Mouse (Mus musculus): ENCODE measurements around the gene Dlgap5. TPM values are rescaled to one million over a fixed set of nuclear protein-coding genes. Genes with fewer than 3 reads are reported as not detected.
A peak's percentile ranks its signal among the peaks of the same experiment; 100 is the strongest.
"Not testable (repeated sequence)": the region's sequence is repeated elsewhere in the genome, so short reads cannot be mapped to it uniquely, and the experiment has no call there.

Dlgap5 gene
- polyA plus RNA-seq (2015; fragmentation: Nextera tagmentation; extraction: Ambion mirVana): 44.2 and 49.7 TPM in 2 replicates

GRCm38 (mm10) chr14:47417775-47418665, at the start of gene Dlgap5:
Gene Dlgap5, minus strand, starts transcription at chr14:47418407.
- peak within 1 kb of the TSS; percentile 71 for H3K27ac ChIP-seq (ENCODE audit: low read length)
- peak within 1 kb of the TSS; percentile 79 for H3K4me2 ChIP-seq (ENCODE audit: low read depth, low read length)
- peaks cover 13% of the 10 kb centered on the region for H3K4me1 ChIP-seq (replicated peaks; ENCODE audit: control insufficient read depth, insufficient read depth, low read length)
- no peaks in the 10 kb centered on the region for H3K9me3 ChIP-seq (ENCODE audit: control insufficient read depth, low read length)
- peak; percentile 98 for ATAC-seq (ENCODE audit: low read depth)
- 1% methylated on average over 36 of the region's 36 CpGs for WGBS
- H3K4me3 ChIP-seq (ENCODE audit: low read length): peak within 1 kb of the TSS; percentile 76
- peaks cover 18% of the 10 kb centered on the region for H3K36me3 ChIP-seq (ENCODE audit: control insufficient read depth, insufficient read depth, low read length)
- H3K27me3 ChIP-seq (ENCODE audit: control insufficient read depth, insufficient read depth, low read depth, low read length): no peaks in the 10 kb centered on the region
- peak within 1 kb of the TSS; percentile 73 for H3K9ac ChIP-seq (ENCODE audit: low read length)

GRCm38 (mm10) chr14:47465468-47466175, 47.4 kb upstream of the Dlgap5 start:
- no peak overlapping the region for H3K4me3 ChIP-seq (ENCODE audit: low read length)
- H3K27me3 ChIP-seq (ENCODE audit: control insufficient read depth, insufficient read depth, low read depth, low read length): no peaks in the 10 kb centered on the region
- no peak overlapping the region for H3K27ac ChIP-seq (ENCODE audit: low read length)
- no peaks in the 10 kb centered on the region for H3K9me3 ChIP-seq (ENCODE audit: control insufficient read depth, low read length)
- ATAC-seq (ENCODE audit: low read depth): no peak
- 35% methylated on average over 7 of the region's 7 CpGs for WGBS
- no peak overlapping the region for H3K9ac ChIP-seq (ENCODE audit: low read length)
- H3K36me3 ChIP-seq (ENCODE audit: control insufficient read depth, insufficient read depth, low read length): no peaks in the 10 kb centered on the region
- H3K4me2 ChIP-seq (ENCODE audit: low read depth, low read length): no peak overlapping the region
- H3K4me1 ChIP-seq (replicated peaks; ENCODE audit: control insufficient read depth, insufficient read depth, low read length): no peaks in the 10 kb centered on the region

- no peak overlapping the region for H3K4me3 ChIP-seq (ENCODE audit: low read length)
- H3K36me3 ChIP-seq (ENCODE audit: control insufficient read depth, insufficient read depth, low read length): no peaks in the 10 kb centered on the region
- no peak overlapping the region for H3K9ac ChIP-seq (ENCODE audit: low read length)
- ATAC-seq (ENCODE audit: low read depth): no peak
- no peaks in the 10 kb centered on the region for H3K27me3 ChIP-seq (ENCODE audit: control insufficient read depth, insufficient read depth, low read depth, low read length)
- H3K4me2 ChIP-seq (ENCODE audit: low read depth, low read length): no peak overlapping the region
- H3K9me3 ChIP-seq (ENCODE audit: control insufficient read depth, low read length): no peaks in the 10 kb centered on the region
- no peaks in the 10 kb centered on the region for H3K4me1 ChIP-seq (replicated peaks; ENCODE audit: control insufficient read depth, insufficient read depth, low read length)
- no peak overlapping the region for H3K27ac ChIP-seq (ENCODE audit: low read length)
- 66% methylated on average over 10 of the region's 10 CpGs for WGBS
Measured at GRCm38 (mm10) chr14:47464426-47464825, 46.2 kb upstream of the Dlgap5 start.

GRCm38 (mm10) chr14:47462877-47463460, 44.8 kb upstream of the Dlgap5 start:
- ATAC-seq (ENCODE audit: low read depth): no peak
- 60% methylated on average over 9 of the region's 9 CpGs for WGBS
- no peak overlapping the region for H3K4me2 ChIP-seq (ENCODE audit: low read depth, low read length)
- H3K4me3 ChIP-seq (ENCODE audit: low read length): no peak overlapping the region
- H3K9ac ChIP-seq (ENCODE audit: low read length): no peak overlapping the region
- H3K36me3 ChIP-seq (ENCODE audit: control insufficient read depth, insufficient read depth, low read length): no peaks in the 10 kb centered on the region
- no peak overlapping the region for H3K27ac ChIP-seq (ENCODE audit: low read length)
- no peaks in the 10 kb centered on the region for H3K27me3 ChIP-seq (ENCODE audit: control insufficient read depth, insufficient read depth, low read depth, low read length)
- H3K9me3 ChIP-seq (ENCODE audit: control insufficient read depth, low read length): no peaks in the 10 kb centered on the region
- H3K4me1 ChIP-seq (replicated peaks; ENCODE audit: control insufficient read depth, insufficient read depth, low read length): no peaks in the 10 kb centered on the region

GRCm38 (mm10) chr14:47462453-47462852, 44.2 kb upstream of the Dlgap5 start:
- no peak for ATAC-seq (ENCODE audit: low read depth)
- no peaks in the 10 kb centered on the region for H3K36me3 ChIP-seq (ENCODE audit: control insufficient read depth, insufficient read depth, low read length)
- no peaks in the 10 kb centered on the region for H3K27me3 ChIP-seq (ENCODE audit: control insufficient read depth, insufficient read depth, low read depth, low read length)
- WGBS: 54% methylated on average over 4 of the region's 4 CpGs
- H3K4me1 ChIP-seq (replicated peaks; ENCODE audit: control insufficient read depth, insufficient read depth, low read length): no peaks in the 10 kb centered on the region
- H3K9ac ChIP-seq (ENCODE audit: low read length): no peak overlapping the region
- no peak overlapping the region for H3K27ac ChIP-seq (ENCODE audit: low read length)
- H3K4me2 ChIP-seq (ENCODE audit: low read depth, low read length): no peak overlapping the region
- H3K9me3 ChIP-seq (ENCODE audit: control insufficient read depth, low read length): no peaks in the 10 kb centered on the region
- H3K4me3 ChIP-seq (ENCODE audit: low read length): no peak overlapping the region

- Histone ChIP-seq H3K4me2 (ENCODE audit: low read depth, low read length) (no peak overlapping the region), H3K27me3 (ENCODE audit: control insufficient read depth, insufficient read depth, low read depth, low read length) (no peaks in the 10 kb centered on the region), H3K36me3 (ENCODE audit: control insufficient read depth, insufficient read depth, low read length) (no peaks in the 10 kb centered on the region), H3K9ac (ENCODE audit: low read length) (no peak overlapping the region), H3K9me3 (ENCODE audit: control insufficient read depth, low read length) (no peaks in the 10 kb centered on the region), H3K4me1 (replicated peaks; ENCODE audit: control insufficient read depth, insufficient read depth, low read length) (no peaks in the 10 kb centered on the region), H3K27ac (ENCODE audit: low read length) (no peak overlapping the region), H3K4me3 (ENCODE audit: low read length) (no peak overlapping the region)
- no peak for ATAC-seq (ENCODE audit: low read depth)
- WGBS: 81% methylated on average over 8 of the region's 8 CpGs
Measured at GRCm38 (mm10) chr14:47461997-47462396, 43.8 kb upstream of the Dlgap5 start.

GRCm38 (mm10) chr14:47459556-47459955, 41.3 kb upstream of the Dlgap5 start:
- Histone ChIP-seq H3K9me3 (ENCODE audit: control insufficient read depth, low read length) (no peaks in the 10 kb centered on the region), H3K27ac (ENCODE audit: low read length) (no peak overlapping the region), H3K4me2 (ENCODE audit: low read depth, low read length) (no peak overlapping the region), H3K4me1 (replicated peaks; ENCODE audit: control insufficient read depth, insufficient read depth, low read length) (no peaks in the 10 kb centered on the region), H3K36me3 (ENCODE audit: control insufficient read depth, insufficient read depth, low read length) (no peaks in the 10 kb centered on the region), H3K27me3 (ENCODE audit: control insufficient read depth, insufficient read depth, low read depth, low read length) (no peaks in the 10 kb centered on the region), H3K9ac (ENCODE audit: low read length) (no peak overlapping the region), H3K4me3 (ENCODE audit: low read length) (no peak overlapping the region)
- WGBS: 74% methylated on average over 4 of the region's 4 CpGs
- ATAC-seq (ENCODE audit: low read depth): no peak

GRCm38 (mm10) chr14:47450121-47450520, 31.9 kb upstream of the Dlgap5 start, which contains the start of gene Fbxo34:
Gene Fbxo34, plus strand, starts transcription at chr14:47450421.
- not testable (repeated sequence) for H3K36me3 ChIP-seq (ENCODE audit: control insufficient read depth, insufficient read depth, low read length); H3K27ac ChIP-seq (ENCODE audit: low read length); H3K9ac ChIP-seq (ENCODE audit: low read length); H3K4me2 ChIP-seq (ENCODE audit: low read depth, low read length); H3K9me3 ChIP-seq (ENCODE audit: control insufficient read depth, low read length); H3K27me3 ChIP-seq (ENCODE audit: control insufficient read depth, insufficient read depth, low read depth, low read length); ATAC-seq (ENCODE audit: low read depth); H3K4me1 ChIP-seq (replicated peaks; ENCODE audit: control insufficient read depth, insufficient read depth, low read length); H3K4me3 ChIP-seq (ENCODE audit: low read length)
- 96% methylated on average over 2 of the region's 5 CpGs for WGBS
